Mouse (Mus musculus) urinary bladder, postnatal 25 days (tissue): ENCODE results near the gene Glipr1l3.
"Not testable (repeated sequence)": the region's sequence is repeated elsewhere in the genome, so short reads cannot be mapped to it uniquely, and the experiment has no call there.

Source experiments
- DNase-seq: peaks from one replicate; pipeline ENCODE4 v3.0.0; 2022; ENCODE audit warnings: low spot score

Glipr1l3 gene

DNA sequence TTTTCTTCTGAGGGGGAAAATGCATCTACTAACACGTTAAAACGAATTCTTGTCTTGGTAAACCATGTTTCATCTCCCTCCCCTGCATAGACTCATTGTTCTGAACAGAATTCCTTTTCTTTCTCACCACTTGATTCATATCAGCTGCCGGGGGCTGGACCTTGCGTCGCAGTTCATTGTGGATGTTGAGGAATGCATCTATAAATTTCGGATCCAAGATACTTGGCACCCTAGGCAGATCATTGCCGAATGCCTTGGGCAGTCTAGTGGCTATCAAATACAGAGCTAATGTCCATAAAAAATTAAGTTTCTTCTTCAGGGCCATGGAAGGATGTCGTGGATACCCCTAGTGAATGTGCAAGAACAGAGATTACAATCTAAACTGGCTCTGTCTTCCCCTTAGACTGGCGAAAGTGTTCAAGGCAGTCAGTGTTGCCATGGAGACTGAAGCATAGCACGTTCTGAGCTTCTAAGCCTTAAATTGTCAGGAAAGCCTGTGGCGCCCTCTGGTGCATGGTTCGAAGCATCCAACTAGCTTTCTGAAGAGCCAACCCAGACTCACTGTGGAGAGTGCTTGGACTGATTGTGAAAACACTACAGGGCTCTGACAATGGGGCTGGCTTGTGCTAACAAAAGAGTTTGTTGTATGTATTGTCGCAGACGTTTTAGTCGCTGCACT is at the start of gene Glipr1l3:
Gene Glipr1l3 (minus strand): TSS at position 446 of the 679 bp plus-strand sequence.
- peak; percentile 55 for DNase-seq

- DNase-seq: no peak
Measured at GRCm38 (mm10) chr10:112203463-112203862, 43.3 kb upstream of the Glipr1l3 start.

GRCm38 (mm10) chr10:112193919-112194318 is 33.8 kb upstream of the Glipr1l3 start:
- DNase-seq: not testable (repeated sequence)

DNA sequence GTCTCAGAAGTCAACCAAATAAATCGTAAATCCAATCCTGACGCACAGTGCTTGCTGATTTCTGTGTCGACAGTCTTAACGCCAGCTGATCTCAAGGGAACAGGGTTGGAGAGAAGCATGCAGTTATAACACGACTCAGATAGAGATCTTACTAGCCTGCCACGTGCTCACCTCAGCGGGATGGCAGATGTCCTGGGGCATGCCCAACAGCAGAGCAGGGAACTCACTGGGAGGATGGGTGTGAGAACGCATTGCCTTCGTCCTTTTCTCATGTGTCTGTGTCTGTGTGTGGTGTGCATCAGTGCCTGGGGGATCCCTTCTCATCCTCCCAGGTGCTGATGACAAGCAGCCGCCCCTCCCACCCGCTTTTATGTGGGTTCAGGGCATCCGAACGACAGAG is 16.9 kb upstream of the Glipr1l3 start:
- DNase-seq: not testable (repeated sequence)

- DNase-seq: no peak
Measured at GRCm38 (mm10) chr10:112163168-112163766, 3.1 kb upstream of the Glipr1l3 start, which contains the start of gene Caps2. TSS of gene Caps2 (plus strand) at chr10:112163621.

DNA sequence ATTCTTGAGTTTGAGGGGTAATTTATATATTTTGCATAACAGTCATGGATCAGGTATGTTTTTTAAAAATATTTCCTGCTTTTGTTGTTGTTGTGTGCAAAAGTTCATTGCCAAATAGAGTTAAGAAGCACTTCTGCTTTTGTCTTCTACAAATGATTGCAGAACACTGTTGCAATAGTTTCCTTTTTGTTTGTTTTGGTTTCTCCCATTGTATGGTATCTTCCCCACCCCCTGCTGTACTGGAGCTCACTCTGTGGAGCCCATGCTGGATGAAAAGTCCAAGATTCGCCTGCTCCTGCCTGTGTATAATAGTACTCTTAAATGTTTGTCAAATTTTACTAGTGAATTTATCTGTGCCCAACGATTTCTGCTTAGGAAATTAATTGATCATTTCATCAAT is 20.3 kb downstream of the Glipr1l3 start:
- no peak for DNase-seq

DNA sequence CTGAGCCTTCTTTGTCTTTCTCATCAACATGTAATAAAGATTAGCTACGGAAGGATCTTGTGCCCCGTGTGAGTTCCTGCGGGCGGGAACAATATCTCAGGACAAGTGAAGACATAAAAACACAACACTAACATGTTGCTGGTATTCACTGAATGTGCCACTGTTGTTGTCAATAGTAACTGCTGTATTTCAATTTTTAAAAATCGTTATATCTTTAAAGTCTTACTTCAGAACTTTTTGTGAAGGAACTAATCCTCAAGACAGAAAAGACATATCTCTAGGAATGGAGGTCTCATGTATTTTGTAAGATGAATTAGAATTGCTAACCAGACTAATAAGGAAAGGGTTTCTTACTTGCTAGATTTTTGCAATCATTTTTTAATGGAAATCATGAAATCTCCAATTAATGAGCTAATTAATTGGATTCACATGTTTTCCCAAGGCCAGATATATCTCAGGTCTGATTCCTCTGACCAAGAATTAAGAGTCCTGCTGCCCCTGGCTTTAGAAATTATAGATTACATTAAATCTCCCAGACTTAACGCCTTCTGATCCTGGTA is 21.2 kb downstream of the Glipr1l3 start:
- no peak for DNase-seq

- no peak for DNase-seq
Measured at GRCm38 (mm10) chr10:112138050-112138870, 21.9 kb downstream of the Glipr1l3 start.

- DNase-seq: no peak
Measured at GRCm38 (mm10) chr10:112132194-112132593, 27.9 kb downstream of the Glipr1l3 start.

DNA sequence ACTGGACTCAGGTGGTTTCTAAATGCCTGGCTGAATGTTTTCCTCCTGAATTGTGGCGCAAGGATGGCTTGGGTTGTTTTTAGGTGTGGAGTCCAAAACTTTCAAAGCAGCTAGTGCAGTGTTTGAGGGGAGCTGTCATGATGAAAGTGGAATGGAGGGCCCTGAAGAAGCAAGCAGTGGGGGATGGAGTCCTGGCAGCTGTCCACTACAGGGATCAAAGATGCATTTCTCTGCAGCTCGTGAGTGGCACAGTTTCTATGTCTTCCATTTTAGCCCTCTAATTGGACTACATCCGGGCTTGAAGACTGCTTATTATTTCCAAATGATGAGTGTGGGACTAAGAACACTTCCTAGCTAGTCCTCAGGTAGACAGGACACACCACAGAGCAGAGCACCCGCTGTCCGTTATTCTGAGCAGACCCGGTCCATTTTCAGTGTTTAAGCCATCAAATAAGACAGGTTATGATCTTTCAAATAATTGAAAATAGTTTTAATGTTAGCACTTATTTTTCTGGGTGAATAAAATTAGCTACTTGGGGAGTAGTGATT is 32.4 kb downstream of the Glipr1l3 start:
- DNase-seq: not testable (repeated sequence)

- DNase-seq: not testable (repeated sequence)
Measured at GRCm38 (mm10) chr10:112125090-112125489, 35.0 kb downstream of the Glipr1l3 start.

DNA sequence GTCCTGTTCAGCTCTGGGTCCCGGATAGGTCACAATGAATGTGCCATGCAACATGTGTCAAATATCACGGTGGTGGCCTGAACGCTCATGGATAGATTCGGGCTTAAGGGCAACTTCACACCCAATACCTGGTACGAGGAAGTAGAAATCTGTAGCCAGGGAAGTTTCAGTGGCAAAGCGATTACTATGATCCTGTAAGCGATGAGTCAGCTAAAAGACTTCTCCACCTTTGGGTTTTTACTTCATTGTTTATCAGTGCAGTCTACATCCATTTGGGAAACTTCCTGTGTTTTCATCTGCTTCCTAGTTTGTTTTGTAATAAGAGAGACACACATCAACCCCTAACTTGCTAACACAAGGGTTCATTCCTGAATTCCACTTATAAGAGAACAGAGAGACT is 49.7 kb downstream of the Glipr1l3 start:
- DNase-seq: no peak

- DNase-seq: peak; percentile 45
Measured at GRCm38 (mm10) chr10:112105785-112106184, 54.3 kb downstream of the Glipr1l3 start.
